Mouse (Mus musculus): Measurements from ENCODE around the gene Gpcpd1. TPM values are rescaled to one million over a fixed set of nuclear protein-coding genes. Genes with fewer than 3 reads are reported as not detected.

The Gpcpd1 gene
- polyA plus RNA-seq, 1 experiment from 2014 or later, result 73.0 TPM

DNA sequence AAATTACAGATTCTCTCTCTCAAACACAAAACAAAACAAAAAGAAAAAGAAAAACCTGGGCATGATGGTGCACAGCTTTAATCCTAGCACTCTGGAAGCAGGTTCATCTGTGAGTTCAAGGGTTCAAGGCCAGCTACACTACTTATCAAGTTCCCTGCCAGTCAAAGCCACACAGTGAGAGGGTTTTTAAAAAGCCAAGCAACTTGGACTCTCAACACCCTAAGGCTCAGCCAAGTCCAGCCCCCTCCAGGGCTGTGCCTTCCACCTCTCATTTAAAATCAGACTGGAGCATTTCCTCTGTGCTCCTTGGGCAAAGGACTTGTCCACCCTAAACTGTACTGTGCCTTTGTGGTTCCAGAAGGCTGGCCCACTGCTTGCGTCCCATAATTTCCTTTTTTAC, 3.3 kb downstream of the Gpcpd1 start:
- no peaks in the 10 kb centered on the region for H3K4me1 ChIP-seq (replicated peaks)
- no peak overlapping the region for H3K4me2 ChIP-seq
- H3K36me3 ChIP-seq (replicated peaks), result no peaks in the 10 kb centered on the region
- H3K27ac ChIP-seq (replicated peaks), result no peak overlapping the region
- H3K9me3 ChIP-seq (replicated peaks), result no peaks in the 10 kb centered on the region
- H3K4me3 ChIP-seq (replicated peaks), result no peak overlapping the region
- no peak for ATAC-seq (ENCODE audit: insufficient read depth)
- H3K9ac ChIP-seq, result no peak overlapping the region
- 51% methylated on average over 1 of the region's 1 CpGs for WGBS (ENCODE audit: insufficient replicate concordance)
- no peaks in the 10 kb centered on the region for H3K27me3 ChIP-seq

DNA sequence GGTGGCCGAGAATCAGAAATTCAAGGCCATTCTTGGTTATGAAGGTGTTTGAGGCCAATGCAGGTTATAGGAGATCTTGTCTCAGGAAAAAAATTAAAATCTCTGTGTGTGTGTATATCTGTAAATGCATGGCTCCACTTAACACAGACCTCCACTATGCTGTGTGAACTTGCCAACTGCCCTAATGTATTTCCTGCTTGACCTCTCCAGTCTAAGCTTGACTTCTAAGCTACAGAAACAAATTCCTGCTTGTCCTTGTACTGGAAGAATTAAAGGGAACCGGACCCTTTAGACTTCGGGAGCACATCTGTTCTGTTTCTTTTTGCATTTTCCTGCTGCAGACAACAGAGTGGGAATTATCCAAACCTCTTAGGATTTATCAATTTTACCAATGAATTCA, 4.4 kb downstream of the Gpcpd1 start:
- H3K4me2 ChIP-seq, result no peak overlapping the region
- H3K9ac ChIP-seq, result no peak overlapping the region
- ATAC-seq (ENCODE audit: insufficient read depth), result no peak
- peaks cover 7% of the 10 kb centered on the region for H3K4me1 ChIP-seq (replicated peaks)
- H3K4me3 ChIP-seq (replicated peaks), result no peak overlapping the region
- no peaks in the 10 kb centered on the region for H3K9me3 ChIP-seq (replicated peaks)
- H3K27me3 ChIP-seq, result no peaks in the 10 kb centered on the region
- H3K27ac ChIP-seq (replicated peaks), result no peak overlapping the region
- 67% methylated on average over 3 of the region's 3 CpGs for WGBS (ENCODE audit: insufficient replicate concordance)
- H3K36me3 ChIP-seq (replicated peaks), result no peaks in the 10 kb centered on the region

DNA sequence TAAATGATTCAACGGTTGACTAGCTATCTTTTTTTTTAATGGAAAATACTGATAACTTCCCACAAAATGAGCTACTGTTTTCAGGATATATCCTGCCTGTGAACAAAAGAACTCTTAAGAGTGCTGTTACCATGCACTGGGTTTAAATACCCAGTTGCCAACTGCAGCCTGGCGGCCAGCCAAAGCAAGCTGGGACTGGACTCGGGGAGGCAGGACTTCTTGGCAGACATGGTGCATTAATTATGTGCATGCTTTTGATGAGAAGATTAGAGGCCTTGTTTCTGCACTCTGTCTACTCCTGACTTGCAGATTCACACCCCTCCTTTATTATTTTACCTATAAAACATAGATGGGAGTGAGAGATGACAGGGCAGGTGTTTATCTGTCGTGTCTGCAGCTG, 5.3 kb downstream of the Gpcpd1 start:
- no peak overlapping the region for H3K27ac ChIP-seq (replicated peaks)
- no peaks in the 10 kb centered on the region for H3K27me3 ChIP-seq
- H3K4me3 ChIP-seq (replicated peaks), result no peak overlapping the region
- peaks cover 8% of the 10 kb centered on the region for H3K4me1 ChIP-seq (replicated peaks)
- H3K9me3 ChIP-seq (replicated peaks), result no peaks in the 10 kb centered on the region
- H3K36me3 ChIP-seq (replicated peaks), result no peaks in the 10 kb centered on the region
- no peak overlapping the region for H3K9ac ChIP-seq
- 62% methylated on average over 4 of the region's 4 CpGs for WGBS (ENCODE audit: insufficient replicate concordance)
- no peak overlapping the region for H3K4me2 ChIP-seq
- no peak for ATAC-seq (ENCODE audit: insufficient read depth)

GRCm38 (mm10) chr2:132579689-132580088, 7.8 kb downstream of the Gpcpd1 start:
- H3K9me3 ChIP-seq (replicated peaks), result no peaks in the 10 kb centered on the region
- no peak overlapping the region for H3K4me2 ChIP-seq
- H3K27me3 ChIP-seq, result no peaks in the 10 kb centered on the region
- no peak for ATAC-seq (ENCODE audit: insufficient read depth)
- no peak overlapping the region for H3K27ac ChIP-seq (replicated peaks)
- no peak overlapping the region for H3K9ac ChIP-seq
- WGBS (ENCODE audit: insufficient replicate concordance), result 44% methylated on average over 3 of the region's 3 CpGs
- H3K4me3 ChIP-seq (replicated peaks), result no peak overlapping the region
- H3K36me3 ChIP-seq (replicated peaks), result no peaks in the 10 kb centered on the region
- H3K4me1 ChIP-seq (replicated peaks), result peaks cover 24% of the 10 kb centered on the region

- WGBS (ENCODE audit: insufficient replicate concordance), result 72% methylated on average over 3 of the region's 3 CpGs
- peak overlapping the region; percentile 76 for H3K4me2 ChIP-seq
- H3K27ac ChIP-seq (replicated peaks), result peak overlapping the region; percentile 99
- H3K4me3 ChIP-seq (replicated peaks), result peak overlapping the region; percentile 86
- ATAC-seq (ENCODE audit: insufficient read depth), result no peak
- no peaks in the 10 kb centered on the region for H3K27me3 ChIP-seq
- H3K9me3 ChIP-seq (replicated peaks), result no peaks in the 10 kb centered on the region
- no peaks in the 10 kb centered on the region for H3K36me3 ChIP-seq (replicated peaks)
- H3K4me1 ChIP-seq (replicated peaks), result peaks cover 28% of the 10 kb centered on the region
- H3K9ac ChIP-seq, result no peak overlapping the region
Observed at GRCm38 (mm10) chr2:132578711-132579110, 8.8 kb downstream of the Gpcpd1 start.

- peak overlapping the region; percentile 99 for H3K9ac ChIP-seq
- under 1% methylated on average over 38 of the region's 38 CpGs for WGBS (ENCODE audit: insufficient replicate concordance)
- no peaks in the 10 kb centered on the region for H3K36me3 ChIP-seq (replicated peaks)
- H3K4me2 ChIP-seq, result peak overlapping the region; percentile 76
- H3K4me3 ChIP-seq (replicated peaks), result peak overlapping the region; percentile 86
- H3K4me1 ChIP-seq (replicated peaks), result peaks cover 34% of the 10 kb centered on the region
- no peaks in the 10 kb centered on the region for H3K9me3 ChIP-seq (replicated peaks)
- H3K27me3 ChIP-seq, result no peaks in the 10 kb centered on the region
- peak overlapping the region; percentile 99 for H3K27ac ChIP-seq (replicated peaks)
- ATAC-seq (ENCODE audit: insufficient read depth), result peak; percentile 97
Observed at GRCm38 (mm10) chr2:132578059-132578458, 9.5 kb downstream of the Gpcpd1 start.

DNA sequence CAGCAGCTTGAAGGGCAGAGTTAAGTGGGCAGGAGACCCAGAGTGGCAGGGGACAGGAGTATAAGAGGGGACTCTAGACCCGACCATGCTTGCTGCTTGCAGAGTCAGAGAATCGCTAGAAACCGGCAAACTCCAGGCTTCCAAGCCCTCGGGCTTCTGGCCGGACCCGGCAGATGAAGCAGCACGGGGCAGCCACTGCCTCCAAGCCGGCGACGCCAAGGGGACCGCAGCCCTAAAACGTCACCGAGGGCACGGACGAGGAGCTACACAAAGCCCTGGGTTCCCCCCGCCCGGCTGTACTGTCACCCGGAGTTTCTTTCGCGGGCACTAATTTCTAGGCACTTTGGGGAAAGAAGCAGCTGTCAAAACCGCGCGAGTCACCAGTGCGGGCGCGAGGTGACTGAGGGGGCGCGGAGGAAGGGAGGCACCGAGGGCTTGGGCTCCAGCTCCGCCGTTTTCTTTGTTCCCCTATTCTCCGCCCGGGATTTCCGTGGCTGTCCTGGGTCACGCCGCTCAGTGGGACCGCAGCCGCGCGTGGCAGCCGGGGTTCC, 10.0 kb downstream of the Gpcpd1 start:
- Histone ChIP-seq H3K27me3 (no peaks in the 10 kb centered on the region), H3K4me2 (peak overlapping the region; percentile 76), H3K4me1 (replicated peaks) (peaks cover 38% of the 10 kb centered on the region), H3K9me3 (replicated peaks) (no peaks in the 10 kb centered on the region), H3K4me3 (replicated peaks) (peak overlapping the region; percentile 86), H3K36me3 (replicated peaks) (no peaks in the 10 kb centered on the region), H3K9ac (peak overlapping the region; percentile 99), H3K27ac (replicated peaks) (peak overlapping the region; percentile 99)
- ATAC-seq (ENCODE audit: insufficient read depth), result peak; percentile 59
- WGBS (ENCODE audit: insufficient replicate concordance), result under 1% methylated on average over 41 of the region's 41 CpGs

DNA sequence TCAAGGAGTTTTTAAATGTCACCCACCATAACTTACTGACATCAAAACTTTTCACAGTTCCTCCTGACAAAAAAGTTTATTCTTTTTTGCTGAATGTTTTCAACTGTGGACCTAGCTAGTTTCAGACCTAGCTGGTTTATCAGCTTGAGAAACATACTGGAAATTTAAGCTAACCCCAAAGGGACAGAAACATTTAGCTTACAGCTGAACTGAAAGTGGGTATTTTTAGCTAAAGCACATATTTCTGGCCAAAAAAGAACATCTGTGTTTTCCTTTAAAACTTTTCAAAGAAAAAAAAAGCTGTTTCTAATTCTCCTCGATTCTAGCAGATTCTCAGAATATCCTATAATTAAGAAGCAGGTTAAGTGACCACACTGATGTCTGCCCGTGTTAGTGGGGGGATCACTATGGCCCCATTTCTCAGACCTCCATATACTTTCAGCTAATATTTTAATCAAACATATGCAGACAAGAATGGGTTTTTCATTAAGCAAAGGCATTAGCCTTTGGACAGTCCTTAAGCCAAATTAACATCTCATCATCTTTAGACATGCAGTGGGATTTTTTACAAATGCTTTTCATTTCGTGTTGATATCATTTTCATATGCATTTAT, 10.9 kb downstream of the Gpcpd1 start:
- Histone ChIP-seq H3K4me2 (peak overlapping the region; percentile 76), H3K9ac (peak overlapping the region; percentile 99), H3K4me1 (replicated peaks) (peaks cover 45% of the 10 kb centered on the region), H3K27ac (replicated peaks) (peak overlapping the region; percentile 99), H3K36me3 (replicated peaks) (peaks cover 6% of the 10 kb centered on the region), H3K4me3 (replicated peaks) (peak overlapping the region; percentile 86), H3K9me3 (replicated peaks) (no peaks in the 10 kb centered on the region), H3K27me3 (no peaks in the 10 kb centered on the region)
- no peak for ATAC-seq (ENCODE audit: insufficient read depth)
- 30% methylated on average over 3 of the region's 3 CpGs for WGBS (ENCODE audit: insufficient replicate concordance)

DNA sequence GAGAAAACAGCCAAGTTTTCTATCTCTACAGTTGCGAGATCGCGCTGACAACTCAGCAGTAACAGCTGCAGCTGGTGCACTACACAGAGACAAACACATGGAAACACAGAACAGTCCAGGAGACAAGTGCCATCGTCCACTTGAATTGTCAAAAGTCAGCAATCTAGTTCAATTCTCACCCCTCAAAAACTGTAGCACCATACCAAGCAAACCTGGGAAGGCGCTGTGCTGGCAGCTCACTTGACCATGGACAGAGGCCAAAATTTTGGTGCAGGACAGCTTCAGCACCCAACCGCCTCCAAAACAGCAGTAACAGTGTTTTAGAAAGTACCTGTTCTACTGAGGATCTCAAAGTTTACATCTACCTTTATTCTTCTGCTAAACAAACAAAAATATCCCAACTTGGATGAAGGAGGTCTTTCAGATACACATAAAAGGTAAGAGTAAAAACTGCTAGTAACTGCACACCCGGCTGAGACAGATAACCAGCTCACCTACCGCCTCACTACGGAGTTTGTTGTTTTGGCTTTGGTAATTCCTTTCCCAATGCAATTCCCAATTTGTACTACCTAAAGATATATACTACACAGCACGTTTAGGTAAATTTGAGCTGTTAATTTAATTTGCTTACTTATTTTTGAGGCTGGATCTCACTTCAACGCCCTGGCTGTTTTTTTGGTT, 11.6 kb downstream of the Gpcpd1 start:
- Histone ChIP-seq H3K4me2 (peak overlapping the region; percentile 76), H3K4me1 (replicated peaks) (peaks cover 50% of the 10 kb centered on the region), H3K36me3 (replicated peaks) (peaks cover 14% of the 10 kb centered on the region), H3K27me3 (no peaks in the 10 kb centered on the region), H3K9ac (peak overlapping the region; percentile 99), H3K4me3 (replicated peaks) (peak overlapping the region; percentile 86), H3K9me3 (replicated peaks) (no peaks in the 10 kb centered on the region), H3K27ac (replicated peaks) (peak overlapping the region; percentile 99)
- 47% methylated on average over 11 of the region's 11 CpGs for WGBS (ENCODE audit: insufficient replicate concordance)
- ATAC-seq (ENCODE audit: insufficient read depth), result no peak

GRCm38 (mm10) chr2:132575256-132575655, 12.3 kb downstream of the Gpcpd1 start:
- no peaks in the 10 kb centered on the region for H3K27me3 ChIP-seq
- peak overlapping the region; percentile 76 for H3K4me2 ChIP-seq
- peaks cover 50% of the 10 kb centered on the region for H3K4me1 ChIP-seq (replicated peaks)
- no peak for ATAC-seq (ENCODE audit: insufficient read depth)
- no peaks in the 10 kb centered on the region for H3K9me3 ChIP-seq (replicated peaks)
- 61% methylated on average over 3 of the region's 3 CpGs for WGBS (ENCODE audit: insufficient replicate concordance)
- H3K27ac ChIP-seq (replicated peaks), result peak overlapping the region; percentile 99
- H3K9ac ChIP-seq, result peak overlapping the region; percentile 99
- peak overlapping the region; percentile 86 for H3K4me3 ChIP-seq (replicated peaks)
- H3K36me3 ChIP-seq (replicated peaks), result peaks cover 20% of the 10 kb centered on the region

DNA sequence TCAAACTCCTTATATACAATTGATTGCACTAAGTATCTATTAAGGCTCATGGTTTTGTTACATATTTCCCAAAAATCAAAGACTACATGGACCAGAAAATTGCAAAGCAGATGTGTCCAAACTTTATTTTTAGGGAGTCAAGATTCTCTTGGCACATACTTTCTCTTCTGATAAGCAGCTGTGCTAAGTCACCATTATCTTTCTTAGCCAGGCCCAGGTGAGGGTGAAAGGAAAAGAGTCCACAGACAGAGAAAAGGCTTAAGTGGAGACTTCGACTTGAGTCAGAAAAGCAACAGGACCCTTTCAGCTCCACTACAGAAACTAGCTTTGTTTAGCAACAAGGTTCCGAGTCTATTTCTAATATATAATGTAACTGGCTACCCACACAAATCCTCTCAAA, 14.2 kb downstream of the Gpcpd1 start:
- Histone ChIP-seq H3K4me2 (peak overlapping the region; percentile 56), H3K36me3 (replicated peaks) (peaks cover 37% of the 10 kb centered on the region), H3K4me1 (replicated peaks) (peaks cover 44% of the 10 kb centered on the region), H3K4me3 (replicated peaks) (peak overlapping the region; percentile 36), H3K27me3 (no peaks in the 10 kb centered on the region), H3K27ac (replicated peaks) (peak overlapping the region; percentile 81), H3K9ac (peak overlapping the region; percentile 31; the same call in 1 of the 2 replicates), H3K9me3 (replicated peaks) (no peaks in the 10 kb centered on the region)
- no peak for ATAC-seq (ENCODE audit: insufficient read depth)
- WGBS (ENCODE audit: insufficient replicate concordance), result 27% methylated on average over 2 of the region's 2 CpGs

Data from liver, embryonic 15.5 days (tissue).